Mouse (Mus musculus) small intestine, adult 2 months (tissue): ENCODE results near the gene 4933400A11Rik. TPM values are rescaled to one million over a fixed set of nuclear protein-coding genes. Genes with fewer than 3 reads are reported as not detected.

Source experiments
- H3K27ac ChIP-seq: fragments of 200-500 bp; 2 replicates; pipeline ENCODE4 v1.5.1; 2012; ENCODE audit warnings: low read depth, low read length, control low read depth, inconsistent platforms; ENCODE audit not compliant: insufficient read depth
- H3K27me3 ChIP-seq: fragments of 200-500 bp; 2 replicates; pipeline ENCODE4 v1.6.1; 2012; ENCODE audit warnings: mild to moderate bottlenecking, moderate library complexity, low read length, inconsistent platforms; ENCODE audit not compliant: control insufficient read depth, insufficient read depth
- H3K36me3 ChIP-seq: fragments of 200-500 bp; 2 replicates; pipeline ENCODE4 v1.6.1; 2012; ENCODE audit warnings: mild to moderate bottlenecking, low read length, control low read depth, inconsistent platforms; ENCODE audit not compliant: control insufficient read depth, insufficient read depth
- H3K4me1 ChIP-seq: fragments of 200-500 bp; 2 replicates; pipeline ENCODE4 v1.6.1; 2012; ENCODE audit warnings: low read length, inconsistent platforms, mixed read lengths; ENCODE audit not compliant: control insufficient read depth, insufficient read depth, insufficient read length
- H3K4me3 ChIP-seq: fragments of 200-500 bp; 2 replicates; pipeline ENCODE4 v1.5.1; 2012; ENCODE audit warnings: low read depth, mild to moderate bottlenecking, control low read depth, inconsistent platforms, low read length, moderate library complexity
- CTCF ChIP-seq: fragments of 200-500 bp; IDR thresholded peaks from 2 replicates; pipeline ENCODE4 v1.5.1; 2012; ENCODE audit warnings: low read depth, mild to moderate bottlenecking, control low read depth, inconsistent platforms, low read length, moderate library complexity, mixed read lengths; ENCODE audit not compliant: insufficient replicate concordance, insufficient read length; ENCODE audit errors: extremely low read depth
- POLR2A ChIP-seq: fragments of 200-500 bp; IDR thresholded peaks from 2 replicates; pipeline ENCODE4 v1.6.1; 2012; ENCODE audit warnings: low read depth, mild to moderate bottlenecking, control low read depth, inconsistent platforms, low read length, moderate library complexity
- WGBS: fragments of 180-500 bp; shearing (Covaris S2); methylation state at CpG from one replicate; pipeline ENCODE4 v1.1.7; 2018; 5-methylcytosine and 5-hydroxymethylcytosine counted together
- polyA plus RNA-seq: library from polyadenylated mRNA; depleted of rRNA; stranded (reverse); fragments of >200 nt; gene quantifications from 2 replicates; pipeline ENCODE4 v1.2.3, GENCODE M21; 2012; rRNA removed

4933400A11Rik gene
- polyA plus RNA-seq, 1 experiment = not detected

DNA sequence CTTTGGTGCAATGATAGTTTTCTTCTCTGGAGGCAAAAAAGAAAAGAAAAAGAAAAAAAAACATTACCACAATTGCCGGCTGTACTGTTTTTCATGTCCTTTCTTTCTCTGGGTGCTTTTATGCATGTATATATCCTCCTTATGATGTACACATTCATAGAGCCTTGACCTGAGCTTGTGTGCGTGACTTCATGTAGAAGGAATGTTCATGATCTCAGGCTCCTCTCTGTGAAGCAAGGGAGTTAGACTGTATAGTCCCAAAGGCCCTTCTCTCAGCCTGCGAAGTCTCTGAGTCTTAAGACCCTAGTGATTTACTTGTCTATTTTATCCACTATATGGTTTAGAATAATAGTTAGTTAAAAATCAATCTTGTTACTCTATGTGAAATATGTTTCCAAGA, 21.4 kb downstream of the 4933400A11Rik start:
- TF ChIP-seq POLR2A (no peak), CTCF (no peak)
- 86% methylated on average over 3 of the region's 3 CpGs for WGBS
- Histone ChIP-seq H3K4me1 (no peaks in the 10 kb centered on the region), H3K27ac (no peak overlapping the region), H3K27me3 (no peaks in the 10 kb centered on the region), H3K36me3 (no peaks in the 10 kb centered on the region), H3K4me3 (no peak overlapping the region)

DNA sequence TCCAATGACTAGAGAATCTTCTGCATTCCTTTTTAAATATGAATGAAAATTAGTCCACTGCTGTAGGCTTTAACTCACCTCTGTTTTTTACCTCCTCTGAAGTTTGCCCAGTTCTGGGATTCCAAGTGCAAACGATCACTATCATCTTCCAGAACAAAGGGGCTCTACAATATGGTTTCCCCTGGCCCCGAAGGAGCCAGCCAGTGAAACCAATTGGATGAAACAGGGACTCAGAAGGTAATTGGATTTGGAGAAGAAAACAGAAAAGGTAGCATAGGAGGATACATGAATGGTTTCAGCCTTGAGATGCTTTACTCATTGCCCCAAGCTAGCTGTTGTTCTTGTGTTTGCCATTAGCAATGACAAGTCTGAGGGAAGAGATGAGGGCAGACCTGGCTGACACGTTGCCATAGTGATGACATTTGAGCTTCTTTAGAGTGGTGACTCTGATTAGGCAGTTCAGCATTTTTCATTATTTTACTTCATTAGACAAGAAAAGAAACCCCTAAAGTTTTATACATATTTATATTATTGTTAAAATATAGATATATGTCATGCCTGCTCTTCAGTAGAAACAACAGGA, 44.0 kb downstream of the 4933400A11Rik start:
- H3K27ac ChIP-seq = no peak overlapping the region
- no peak overlapping the region for H3K4me3 ChIP-seq
- no peak for TF ChIP-seq CTCF
- TF ChIP-seq POLR2A = no peak
- H3K27me3 ChIP-seq = no peaks in the 10 kb centered on the region
- WGBS = 75% methylated on average over 3 of the region's 3 CpGs
- H3K36me3 ChIP-seq = no peaks in the 10 kb centered on the region
- H3K4me1 ChIP-seq = no peaks in the 10 kb centered on the region

Other genes starting within 250 kb of the 4933400A11Rik start
- 6.2 and 10.8 TPM in 2 replicates for gene Mid1, start 94.4 kb downstream of the 4933400A11Rik start, polyA plus RNA-seq
- 9.0 and 759 TPM in 2 replicates for gene Gm21887, start 230.0 kb upstream of the 4933400A11Rik start, polyA plus RNA-seq